Mouse (Mus musculus): ENCODE results near the gene Gm10985.

Gene Gm10985

GRCm38 (mm10) chr3:53844786-53845185 lies at the start of gene Gm10985:
Gene Gm10985, plus strand, starts transcription at chr3:53845086.
- DNase-seq (ENCODE audit: low read depth, low spot score): no peak

GRCm38 (mm10) chr3:53796933-53797332 lies 48.0 kb upstream of the Gm10985 start:
- DNase-seq (ENCODE audit: low read depth, low spot score): no peak

GRCm38 (mm10) chr3:53799671-53800070 lies 45.2 kb upstream of the Gm10985 start:
- DNase-seq (ENCODE audit: low read depth, low spot score): no peak

GRCm38 (mm10) chr3:53813421-53813977 lies 31.4 kb upstream of the Gm10985 start:
- DNase-seq (ENCODE audit: low read depth, low spot score): no peak

- DNase-seq (ENCODE audit: low read depth, low spot score): no peak
Observed at GRCm38 (mm10) chr3:53834238-53834637, 10.6 kb upstream of the Gm10985 start.

DNA sequence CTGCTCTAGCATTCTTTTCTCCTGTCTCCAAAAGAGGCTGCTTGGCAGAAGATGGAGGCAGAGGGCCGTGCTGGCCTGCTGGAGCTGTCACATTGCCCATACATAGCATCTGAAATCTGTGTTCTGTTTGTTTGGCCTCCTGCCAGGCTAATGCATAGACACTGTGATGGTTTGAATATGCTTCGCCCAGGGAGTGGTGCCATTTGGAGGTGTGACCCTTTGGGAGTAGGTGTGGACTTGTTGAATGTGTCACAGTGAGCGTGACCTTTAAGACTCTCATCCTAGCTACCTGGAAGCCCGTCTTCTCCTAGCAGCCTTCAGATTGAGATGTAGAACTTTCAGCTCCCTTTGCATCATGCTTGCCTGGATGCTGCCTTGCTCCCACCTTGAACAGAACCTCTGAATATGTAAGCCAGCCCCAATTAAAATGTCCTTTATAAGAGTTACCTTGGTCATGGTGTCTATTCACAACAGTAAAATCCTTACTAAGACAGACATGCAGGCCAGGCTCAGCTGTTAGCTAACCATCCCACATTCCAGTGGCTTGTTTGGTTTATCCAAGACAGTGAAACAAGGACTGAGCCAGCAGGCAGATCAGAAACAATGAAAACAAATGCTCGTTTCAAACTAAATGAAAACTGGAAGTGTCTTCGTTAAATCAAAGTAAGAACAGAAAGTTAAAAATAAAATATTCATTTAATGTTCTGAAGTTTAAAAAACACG lies 1.5 kb downstream of the Gm10985 start:
- no peak for DNase-seq (ENCODE audit: low read depth, low spot score)

DNA sequence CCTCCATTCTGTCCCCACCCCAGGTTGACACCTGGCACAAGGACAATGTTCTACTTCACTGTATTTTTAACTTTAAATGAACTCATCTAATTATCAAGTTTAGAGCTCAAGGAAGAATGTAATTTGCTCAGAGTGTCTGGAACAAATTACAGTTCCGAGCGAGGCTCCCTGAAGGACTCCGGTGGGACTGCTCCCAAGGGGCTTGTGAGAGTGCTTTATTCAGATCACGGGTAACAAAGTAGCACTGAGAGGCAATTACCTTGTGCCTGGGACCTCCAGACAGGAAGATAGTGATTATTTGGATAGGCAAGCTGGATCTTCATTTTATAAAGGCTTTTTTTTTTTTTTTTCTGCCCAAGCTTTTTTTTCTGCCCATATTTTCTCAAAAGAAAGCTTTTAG lies 2.8 kb downstream of the Gm10985 start:
- no peak for DNase-seq (ENCODE audit: low read depth, low spot score)

DNA sequence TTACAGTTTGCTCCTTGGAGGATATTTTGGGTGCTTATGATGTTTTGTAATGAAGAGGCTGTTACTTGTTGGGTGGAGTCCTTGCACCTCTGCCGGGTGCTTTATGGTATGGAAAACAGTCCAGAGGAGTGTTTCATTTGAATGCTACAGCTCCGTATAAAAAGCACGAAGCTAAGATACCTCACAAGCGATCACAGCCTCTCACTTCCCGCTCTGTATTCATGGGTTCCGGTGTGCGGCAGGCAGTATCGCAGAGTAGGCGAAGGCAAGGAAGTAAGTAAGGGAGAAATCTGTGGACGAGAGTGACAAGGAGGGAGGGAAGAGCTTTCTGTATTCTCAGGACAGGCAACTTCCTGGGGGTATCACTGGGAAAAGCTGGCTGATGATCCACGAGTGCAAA lies 3.4 kb downstream of the Gm10985 start:
- no peak for DNase-seq (ENCODE audit: low read depth, low spot score)

- DNase-seq (ENCODE audit: low read depth, low spot score): no peak
Observed at GRCm38 (mm10) chr3:53854261-53854660, 9.4 kb downstream of the Gm10985 start.

DNA sequence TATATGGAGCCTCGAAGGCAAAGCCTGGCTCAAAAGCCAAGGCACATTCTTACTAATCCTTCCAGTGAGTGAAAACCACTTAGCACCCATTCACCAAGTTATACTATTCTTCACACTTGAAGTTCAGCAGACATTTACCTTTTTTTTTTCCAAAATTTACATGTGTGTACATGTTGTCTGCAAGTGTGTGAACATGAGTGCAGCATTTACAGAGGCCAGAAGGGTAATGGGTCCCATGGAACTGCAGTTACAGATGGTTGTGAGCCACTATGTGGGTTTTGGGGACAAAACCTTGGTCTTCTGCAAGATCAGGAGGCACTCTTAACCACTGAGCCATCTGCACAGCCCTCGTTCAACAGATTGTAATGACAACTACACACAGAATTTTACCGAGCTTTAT lies 9.9 kb downstream of the Gm10985 start:
- no peak for DNase-seq (ENCODE audit: low read depth, low spot score)

GRCm38 (mm10) chr3:53863383-53864220 lies 18.7 kb downstream of the Gm10985 start, which contains the start of gene Ufm1:
Gene Ufm1, minus strand, starts transcription at chr3:53863830.
- DNase-seq (ENCODE audit: low read depth, low spot score): peak; percentile 78

DNA sequence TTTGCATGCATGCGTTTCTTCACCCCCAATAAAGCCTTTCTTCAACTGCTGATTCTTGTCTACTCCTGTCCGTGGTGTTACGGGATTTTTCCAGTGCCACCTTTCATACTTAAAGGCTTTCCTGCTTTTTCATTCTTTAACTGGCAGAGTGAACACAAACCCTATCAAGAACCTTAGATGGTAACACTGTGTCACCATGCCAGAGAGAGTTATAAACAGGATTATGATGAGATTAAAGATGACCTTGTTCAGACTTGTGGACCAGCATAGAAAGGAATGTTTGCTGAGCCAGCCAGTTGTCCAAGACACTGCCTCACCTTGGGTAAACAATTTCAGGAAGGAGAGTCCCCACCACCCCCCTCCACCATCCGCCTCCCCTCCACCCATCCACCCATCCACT lies 23.3 kb downstream of the Gm10985 start:
- DNase-seq (ENCODE audit: low read depth, low spot score): no peak

- DNase-seq (ENCODE audit: low read depth, low spot score): no peak
Observed at GRCm38 (mm10) chr3:53869263-53869662, 24.4 kb downstream of the Gm10985 start.

DNA sequence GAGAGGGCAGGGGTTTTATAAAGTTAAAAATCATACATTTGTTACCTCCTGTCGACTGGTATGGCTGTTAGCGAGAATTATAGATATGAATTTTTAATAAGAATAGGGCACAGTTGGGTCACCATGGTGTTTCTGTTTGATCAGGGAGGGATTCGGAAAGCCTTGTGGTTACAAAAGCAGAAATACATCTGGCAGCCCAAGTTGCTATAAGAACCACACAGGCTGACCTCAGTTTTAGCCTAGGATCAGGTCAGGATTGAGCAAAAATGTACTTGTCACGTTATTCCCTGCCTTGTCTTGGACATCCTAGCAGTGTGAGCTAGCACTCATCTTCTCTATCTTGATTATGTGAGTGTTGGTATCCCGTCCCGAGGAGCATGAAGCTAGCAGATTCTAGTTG lies 25.6 kb downstream of the Gm10985 start:
- DNase-seq (ENCODE audit: low read depth, low spot score): no peak

DNA sequence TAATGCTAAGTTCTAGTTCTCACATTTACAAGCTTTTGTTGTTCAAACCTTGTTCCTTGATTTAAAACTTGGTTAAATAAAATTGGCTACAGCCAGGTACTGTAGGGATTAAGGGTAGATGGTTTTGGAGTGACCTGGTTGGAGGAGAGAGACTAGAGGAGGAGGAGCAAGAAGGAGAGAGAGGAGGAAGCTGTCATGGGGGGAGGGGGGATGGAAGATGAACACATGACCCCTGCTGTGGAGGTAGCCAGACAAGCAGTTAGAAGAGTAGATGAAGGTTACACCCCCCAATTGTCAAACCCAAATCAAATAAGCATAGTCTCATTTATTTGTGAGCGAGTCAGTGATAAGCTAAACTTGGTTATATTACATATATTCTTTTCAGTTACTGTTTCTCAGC lies 26.7 kb downstream of the Gm10985 start:
- no peak for DNase-seq (ENCODE audit: low read depth, low spot score)

GRCm38 (mm10) chr3:53890619-53891540 lies 46.0 kb downstream of the Gm10985 start:
- DNase-seq (ENCODE audit: low read depth, low spot score): no peak

All from c-Kit-negative CD71-positive TER-119-positive erythroid progenitor cells, embryonic 14.5 days (primary cell).